Mouse (Mus musculus): ENCODE measurements around the gene Taar5.

- no peak for TF ChIP-seq CTCF (IDR thresholded peaks at IDR 0.05; ENCODE audit: borderline replicate concordance, insufficient read depth, low read length)
- TF ChIP-seq POLR2A (IDR thresholded peaks at IDR 0.05; ENCODE audit: low read depth, low read length), result no peak
These were observed 15.0 kb downstream of the Taar5 start, which contains the start of gene Taar6 for GRCm38 (mm10) chr10:23985546-23985945.
